Mouse (Mus musculus): ENCODE measurements around the gene Cdk6.
A peak's percentile ranks its signal among the peaks of the same experiment; 100 is the strongest.

GRCm38 (mm10) chr5:3341931-3342770 lies 866 bp downstream of the Cdk6 start:
- peak; percentile 7; the same call in 1 of the 2 replicates for TF ChIP-seq POLR2A (IDR thresholded peaks at IDR 0.05; ENCODE audit: borderline replicate concordance, extremely low read depth, low read depth, low read length)
- no peak for TF ChIP-seq CTCF (IDR thresholded peaks at IDR 0.05; ENCODE audit: insufficient read depth, low read length)
